Mouse (Mus musculus) activated CD4-positive, CD25-positive, alpha-beta regulatory T cell, adult 4 months (primary cell): ENCODE measurements around the gene C1qtnf6. TPM values are rescaled to one million over a fixed set of nuclear protein-coding genes. Genes with fewer than 3 reads are reported as not detected.
A peak's percentile ranks its signal among the peaks of the same experiment; 100 is the strongest.

Source experiments
- ATAC-seq: one replicate; pipeline ENCODE4 v1.8.0; 2017
- polyA plus RNA-seq, 2 experiments: library from polyadenylated mRNA; unstranded; fragments of 100-300 nt; shearing (Covaris generic); gene quantifications; one replicate each; pipeline ENCODE4 v1.2.1; 2017

The C1qtnf6 gene
- polyA plus RNA-seq, 2 experiments from 2014 or later = 15.5 to 15.9 TPM

- peak; percentile 29 for ATAC-seq
These were observed 16.6 kb downstream of the C1qtnf6 start for GRCm38 (mm10) chr15:78514393-78515146.

- ATAC-seq = no peak
These were observed 18.2 kb downstream of the C1qtnf6 start for GRCm38 (mm10) chr15:78513019-78513418.

GRCm38 (mm10) chr15:78511951-78512350 lies 19.3 kb downstream of the C1qtnf6 start:
- ATAC-seq = no peak

GRCm38 (mm10) chr15:78510736-78511135 lies 20.5 kb downstream of the C1qtnf6 start:
- peak; percentile 51 for ATAC-seq

GRCm38 (mm10) chr15:78510121-78510576 lies 21.1 kb downstream of the C1qtnf6 start:
- peak; percentile 65 for ATAC-seq

GRCm38 (mm10) chr15:78509297-78509899 lies 21.8 kb downstream of the C1qtnf6 start:
- no peak for ATAC-seq

- no peak for ATAC-seq
These were observed 22.8 kb downstream of the C1qtnf6 start for GRCm38 (mm10) chr15:78508443-78508842.

- no peak for ATAC-seq
These were observed 25.7 kb downstream of the C1qtnf6 start for GRCm38 (mm10) chr15:78505541-78505940.

- no peak for ATAC-seq
These were observed 26.4 kb downstream of the C1qtnf6 start for GRCm38 (mm10) chr15:78504816-78505215.

- no peak for ATAC-seq
These were observed 27.2 kb downstream of the C1qtnf6 start for GRCm38 (mm10) chr15:78504013-78504412.

GRCm38 (mm10) chr15:78502437-78503132 lies 28.6 kb downstream of the C1qtnf6 start:
- peak; percentile 48 for ATAC-seq

GRCm38 (mm10) chr15:78494968-78495406 lies 36.2 kb downstream of the C1qtnf6 start, which contains the start of gene Il2rb:
TSS of gene Il2rb (minus strand) at chr15:78495271.
- ATAC-seq = peak; percentile 79

- peak; percentile 57 for ATAC-seq
These were observed 37.7 kb downstream of the C1qtnf6 start for GRCm38 (mm10) chr15:78493401-78494010.

- no peak for ATAC-seq
These were observed 39.9 kb downstream of the C1qtnf6 start for GRCm38 (mm10) chr15:78491301-78491700.

- ATAC-seq = no peak
These were observed 41.3 kb downstream of the C1qtnf6 start for GRCm38 (mm10) chr15:78489906-78490305.

- ATAC-seq = no peak
These were observed 42.0 kb downstream of the C1qtnf6 start for GRCm38 (mm10) chr15:78489248-78489647.

GRCm38 (mm10) chr15:78487066-78487465 lies 44.1 kb downstream of the C1qtnf6 start:
- no peak for ATAC-seq

- ATAC-seq = no peak
These were observed 44.7 kb downstream of the C1qtnf6 start for GRCm38 (mm10) chr15:78486564-78486963.

GRCm38 (mm10) chr15:78483311-78483710 lies 47.9 kb downstream of the C1qtnf6 start:
- no peak for ATAC-seq

GRCm38 (mm10) chr15:78482518-78482917 lies 48.7 kb downstream of the C1qtnf6 start:
- ATAC-seq = no peak

GRCm38 (mm10) chr15:78481448-78482000 lies 49.7 kb downstream of the C1qtnf6 start:
- no peak for ATAC-seq

GRCm38 (mm10) chr15:78480991-78481390 lies 50.2 kb downstream of the C1qtnf6 start:
- no peak for ATAC-seq
